Mouse (Mus musculus) frontal cortex, adult 2 months (tissue): ENCODE data around the gene Mmp11. TPM values are rescaled to one million over a fixed set of nuclear protein-coding genes. Genes with fewer than 3 reads are reported as not detected.
"Not testable (repeated sequence)": the region's sequence is repeated elsewhere in the genome, so short reads cannot be mapped to it uniquely, and the experiment has no call there.

Experiments
- DNase-seq, 2 experiments: peaks; one replicate each; pipeline ENCODE4 v3.0.0; 2022; ENCODE audit warnings: low spot score in 1 of 2; ENCODE audit errors: extremely low spot score in 1 of 2
- polyA plus RNA-seq: library from polyadenylated mRNA; depleted of rRNA; stranded (reverse); fragments of >200 nt; gene quantifications from 2 replicates; pipeline ENCODE4 v1.2.3, GENCODE M21; 2012

Mmp11 gene
- polyA plus RNA-seq, 1 experiment, result 2.5 TPM

DNA sequence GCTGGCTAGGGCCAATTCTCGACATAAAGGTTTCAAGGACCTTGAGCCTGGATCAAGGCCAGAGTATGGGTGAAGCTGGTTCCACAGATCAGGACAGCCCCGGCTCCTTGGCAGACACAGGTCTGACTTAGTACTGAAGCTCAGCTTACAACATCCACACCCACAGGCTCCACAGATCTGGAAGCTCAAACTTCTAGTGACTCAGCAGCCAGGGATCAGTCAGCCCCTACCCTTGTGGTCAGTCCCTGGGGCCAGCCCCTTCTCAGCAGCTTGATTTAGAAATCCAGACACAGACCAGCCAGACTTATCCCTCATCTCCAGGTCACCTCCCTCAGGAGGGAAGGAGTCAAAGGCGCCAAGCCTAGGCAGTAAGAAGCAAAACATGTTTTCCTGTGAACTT lies 37.5 kb downstream of the Mmp11 start:
- DNase-seq, result peak in 1 of 2 experiments; percentile 41

DNA sequence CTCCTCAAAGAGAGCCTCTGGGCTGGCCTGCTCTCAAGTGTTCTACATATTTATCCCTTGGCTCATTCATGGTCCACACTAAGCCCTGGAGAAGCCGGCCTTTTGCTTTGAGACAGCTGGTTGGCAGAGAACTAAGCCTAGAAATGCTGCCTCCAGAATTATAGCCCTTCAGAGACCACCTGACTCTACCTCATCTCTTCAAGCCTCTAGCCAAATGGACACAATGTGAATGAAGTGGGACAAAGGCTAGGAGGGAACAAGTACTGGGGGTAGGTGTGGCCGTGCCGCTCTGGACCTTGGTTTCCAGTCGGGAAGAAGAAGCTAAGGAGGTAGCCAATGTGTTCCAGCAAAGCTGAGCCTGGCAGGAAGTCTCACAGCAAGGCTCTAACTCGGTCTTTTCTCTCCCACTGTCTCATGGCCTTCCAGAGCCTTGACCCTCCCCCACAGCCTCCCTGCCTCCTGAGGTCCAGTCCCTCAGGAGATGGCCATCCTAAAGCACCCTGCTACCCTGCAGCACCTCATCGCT lies 38.2 kb downstream of the Mmp11 start:
- no peak for DNase-seq

DNA sequence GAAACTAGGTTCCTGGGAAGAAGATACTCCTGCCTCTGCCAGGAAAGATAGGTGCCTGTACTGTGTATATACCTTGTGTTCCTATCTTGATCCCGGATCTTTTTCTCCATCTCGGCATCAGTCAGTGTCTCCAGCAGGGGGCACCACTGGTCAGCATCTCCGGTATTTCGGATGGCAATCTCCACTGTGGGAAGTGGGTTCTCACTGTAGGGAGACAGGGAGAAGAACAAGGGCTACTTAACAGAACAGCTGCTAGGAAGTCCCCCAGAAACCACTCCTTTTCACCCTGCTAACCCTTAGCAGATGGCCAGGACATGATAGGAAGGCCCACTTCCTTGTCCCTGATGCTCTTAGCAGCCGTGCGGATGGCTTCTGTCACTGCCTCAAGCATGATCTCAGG lies 38.9 kb downstream of the Mmp11 start:
- peak; percentile 42 to 87 for DNase-seq

DNA sequence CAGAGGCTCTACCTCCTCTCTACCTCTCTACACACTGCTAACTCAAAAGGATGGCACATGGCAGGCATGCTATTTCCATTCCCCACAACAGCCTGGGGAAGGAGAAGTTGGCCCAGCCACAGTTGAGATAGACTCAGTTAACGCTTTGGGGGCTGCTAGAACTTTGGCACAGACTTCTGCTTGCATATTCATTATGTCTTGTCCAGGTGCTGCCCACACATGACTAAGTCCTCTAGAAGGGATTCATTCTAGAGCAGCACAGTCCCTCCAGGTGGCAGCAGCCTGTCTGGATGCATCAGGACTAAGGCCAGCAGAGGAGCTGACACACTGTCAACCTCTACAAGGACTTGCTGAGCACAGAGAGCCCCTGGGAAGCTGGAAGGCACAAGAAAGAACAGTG lies 40.1 kb downstream of the Mmp11 start:
- DNase-seq, result peak; percentile 46 to 62

DNA sequence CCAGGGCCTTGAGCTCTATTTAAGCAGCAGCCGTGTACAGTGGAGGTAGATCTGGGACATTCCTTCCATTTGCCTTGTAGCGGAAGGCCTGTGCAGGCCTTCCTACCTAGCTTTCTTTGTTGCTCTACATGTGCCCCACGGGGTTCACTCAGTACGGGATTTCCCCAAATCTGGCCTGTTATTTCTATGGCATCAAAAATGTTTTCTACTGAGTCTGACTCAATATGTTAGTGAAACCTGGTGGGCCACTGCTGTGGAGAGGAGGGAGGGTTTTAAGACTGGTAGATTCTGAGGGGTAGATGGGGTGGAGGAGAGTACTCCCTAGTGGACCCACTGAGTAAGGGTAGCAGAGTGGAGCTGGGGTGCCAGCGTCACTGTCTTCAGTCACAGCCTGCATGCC lies 40.6 kb downstream of the Mmp11 start:
- DNase-seq, result no peak

DNA sequence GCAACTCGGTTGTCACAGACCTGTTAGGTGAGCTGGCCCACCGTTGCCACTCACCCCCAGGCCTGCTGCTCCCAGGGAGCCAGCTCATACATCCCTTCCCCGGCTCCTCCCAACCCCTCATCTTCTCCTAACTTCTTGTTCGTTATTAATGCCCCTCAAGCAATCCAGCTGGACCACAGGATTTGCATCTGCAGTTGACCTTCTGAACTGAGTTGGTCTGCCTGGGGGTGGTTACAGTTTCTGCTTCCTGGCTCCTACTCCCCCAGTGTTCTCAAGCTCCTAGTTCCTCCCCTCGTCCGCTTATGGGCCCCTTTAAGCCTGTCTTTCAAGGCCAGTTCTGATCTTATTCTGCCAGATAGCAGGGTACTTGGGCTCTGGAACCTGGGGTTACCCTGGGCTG lies 41.7 kb downstream of the Mmp11 start:
- DNase-seq, result no peak

DNA sequence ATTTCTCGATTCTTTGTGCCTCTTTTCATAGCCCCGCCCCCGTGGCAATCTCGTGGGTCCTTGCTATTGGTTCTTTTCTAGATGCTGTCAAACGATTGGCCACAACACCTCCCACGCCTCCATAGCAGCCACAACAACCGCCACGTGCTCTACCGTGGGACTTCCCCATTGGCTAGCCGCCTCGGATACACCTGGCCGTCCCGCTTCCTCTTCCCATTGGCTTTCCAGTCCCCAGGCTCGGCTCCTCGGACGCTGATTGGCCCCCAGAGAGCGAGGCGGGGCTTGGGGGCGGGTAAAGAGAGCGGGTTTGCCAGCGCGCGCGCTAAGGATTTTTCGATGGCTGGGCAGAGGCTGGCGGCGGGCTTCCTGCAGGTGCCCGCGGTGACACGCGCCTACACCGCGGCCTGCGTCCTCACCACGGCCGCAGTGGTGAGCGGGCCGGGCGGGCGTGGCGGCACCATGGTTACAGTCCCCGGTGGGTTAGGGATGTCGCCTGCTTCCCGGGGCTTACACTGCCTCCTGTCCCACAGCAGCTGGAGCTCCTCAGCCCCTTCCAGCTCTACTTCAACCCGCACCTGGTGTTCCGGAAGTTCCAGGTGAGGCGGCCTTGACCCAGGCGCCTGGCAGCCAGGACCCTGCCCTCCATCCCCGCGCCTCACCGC lies 43.1 kb downstream of the Mmp11 start, which contains the start of gene Derl3:
Gene Derl3, plus strand, starts transcription at position 325 of the 662 bp plus-strand sequence.
- peak; percentile 97 for DNase-seq

DNA sequence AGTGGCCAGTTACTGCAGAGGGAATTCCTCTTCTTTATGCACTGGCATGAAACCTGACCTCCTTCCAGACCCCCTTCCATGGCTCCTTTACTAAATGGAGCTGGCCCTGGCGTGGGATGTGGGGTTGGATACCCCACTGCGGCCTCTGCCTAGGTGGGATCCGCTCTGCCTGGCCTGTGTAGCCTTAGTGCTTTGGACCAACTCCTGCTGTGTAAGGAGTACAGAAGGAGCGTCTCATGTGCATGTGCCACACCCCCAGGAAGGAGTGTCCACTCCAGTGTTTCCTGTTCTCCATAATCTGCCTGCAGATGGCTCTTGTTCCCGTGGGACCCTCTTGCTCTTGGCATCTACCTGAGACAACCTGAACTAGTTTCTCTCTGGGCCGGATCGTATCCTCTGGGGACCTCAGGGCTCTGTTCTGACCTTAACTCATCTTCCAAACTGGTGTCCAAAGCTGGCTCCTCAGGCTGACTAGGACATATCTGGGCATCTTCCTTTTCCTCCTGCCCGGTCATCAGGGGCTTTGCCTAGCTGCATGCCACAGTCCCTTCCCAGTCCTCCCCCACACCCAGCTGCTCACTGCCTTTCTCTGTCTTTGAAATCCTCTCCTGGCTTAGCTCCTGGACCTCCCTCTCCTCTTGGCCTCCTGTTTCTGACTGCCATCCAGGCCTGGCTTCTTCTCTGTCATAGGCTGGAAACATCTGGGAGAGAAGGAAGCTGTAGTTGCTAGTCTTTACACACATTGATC lies 46.7 kb downstream of the Mmp11 start:
- no peak for DNase-seq

DNA sequence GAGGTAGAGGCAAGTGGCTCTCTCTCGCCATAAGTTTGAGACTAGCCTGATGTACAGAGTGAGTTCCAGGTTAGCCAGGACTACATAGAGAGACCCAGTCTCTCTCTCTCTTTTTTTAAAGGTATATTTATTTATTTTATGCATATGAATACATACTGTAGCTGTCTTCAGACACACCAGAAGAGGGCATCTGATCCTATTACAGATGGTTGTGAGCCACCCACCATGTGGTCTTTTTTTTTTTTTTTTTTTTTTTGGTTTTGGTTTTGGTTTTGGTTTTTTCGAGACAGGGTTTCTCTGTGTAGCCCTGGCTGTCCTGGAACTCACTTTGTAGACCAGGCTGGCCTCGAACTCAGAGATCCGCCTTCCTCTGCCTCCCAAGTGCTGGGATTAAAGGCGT lies 48.8 kb downstream of the Mmp11 start:
- not testable (repeated sequence) for DNase-seq

DNA sequence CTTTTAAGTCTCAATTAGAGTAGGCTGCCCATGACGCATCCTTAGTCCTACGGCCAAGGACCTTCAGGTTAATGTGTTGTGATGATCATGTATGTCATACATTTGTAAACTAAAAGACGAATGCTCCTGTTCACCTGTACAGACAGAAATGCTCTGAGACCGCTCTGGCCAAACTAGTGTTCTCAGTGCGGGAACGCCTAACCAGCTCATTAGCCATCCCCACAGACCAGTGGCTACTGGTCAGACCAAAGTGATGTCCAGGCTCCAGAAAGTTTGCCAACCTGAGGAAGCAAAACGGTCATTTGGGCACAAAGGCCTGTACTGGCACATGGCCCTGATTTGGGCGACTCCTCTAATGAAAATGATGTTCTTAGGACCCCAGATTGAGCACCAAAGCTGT lies 51.6 kb downstream of the Mmp11 start:
- no peak for DNase-seq

DNA sequence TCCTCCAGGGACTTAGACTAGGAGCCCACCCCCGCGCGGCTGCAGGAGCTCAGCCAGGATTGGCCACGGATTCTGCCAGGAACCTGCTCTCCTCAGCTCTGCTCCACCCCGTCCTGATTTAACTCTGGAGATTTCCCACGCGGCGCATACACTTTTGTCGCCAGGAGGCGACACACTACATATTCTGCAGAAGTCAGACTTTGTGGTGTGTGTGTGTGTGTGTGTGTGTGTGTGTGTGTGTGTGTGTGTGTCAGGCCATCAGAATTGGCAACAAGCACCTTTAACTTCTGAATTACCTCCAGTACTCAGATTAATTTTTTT lies 53.1 kb downstream of the Mmp11 start:
- peak; percentile 81 to 91 for DNase-seq

DNA sequence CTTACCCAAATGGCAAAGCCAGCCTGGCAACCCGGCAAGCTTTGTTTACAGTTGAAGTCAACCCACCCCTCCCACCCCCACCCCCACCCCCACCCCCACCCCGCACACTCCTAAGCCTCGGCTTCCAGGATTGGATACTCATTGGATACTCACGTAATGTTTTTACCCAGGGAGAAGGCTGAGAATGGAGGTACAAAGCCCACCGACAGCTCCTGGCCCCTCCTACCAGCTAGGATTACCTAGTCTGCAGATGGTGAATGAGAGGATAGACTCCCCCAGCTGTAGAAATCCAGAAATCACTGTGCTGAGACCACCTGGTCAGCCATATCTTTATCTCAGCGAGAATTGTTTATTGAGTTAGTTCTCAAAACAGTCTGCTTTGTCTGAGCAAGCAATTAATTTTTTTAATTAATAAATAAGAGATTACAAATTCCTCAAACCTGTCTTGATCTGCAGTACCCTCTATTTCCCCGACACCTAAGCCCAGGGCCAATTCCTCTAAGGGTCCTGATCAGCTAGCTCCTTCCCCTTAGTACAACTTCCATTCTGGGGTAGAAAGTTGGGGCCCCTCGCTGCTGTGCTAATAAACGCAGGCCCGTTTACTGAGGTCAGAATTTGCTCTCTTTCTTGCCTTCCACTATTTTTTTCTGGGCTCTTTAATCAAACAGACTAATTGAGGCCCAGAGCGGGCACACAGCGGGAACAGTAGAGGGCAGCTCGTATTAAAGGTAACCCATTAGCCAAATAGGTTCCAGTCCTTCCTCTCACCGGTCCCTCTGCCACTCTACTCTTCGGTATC lies 53.7 kb downstream of the Mmp11 start:
- no peak for DNase-seq

DNA sequence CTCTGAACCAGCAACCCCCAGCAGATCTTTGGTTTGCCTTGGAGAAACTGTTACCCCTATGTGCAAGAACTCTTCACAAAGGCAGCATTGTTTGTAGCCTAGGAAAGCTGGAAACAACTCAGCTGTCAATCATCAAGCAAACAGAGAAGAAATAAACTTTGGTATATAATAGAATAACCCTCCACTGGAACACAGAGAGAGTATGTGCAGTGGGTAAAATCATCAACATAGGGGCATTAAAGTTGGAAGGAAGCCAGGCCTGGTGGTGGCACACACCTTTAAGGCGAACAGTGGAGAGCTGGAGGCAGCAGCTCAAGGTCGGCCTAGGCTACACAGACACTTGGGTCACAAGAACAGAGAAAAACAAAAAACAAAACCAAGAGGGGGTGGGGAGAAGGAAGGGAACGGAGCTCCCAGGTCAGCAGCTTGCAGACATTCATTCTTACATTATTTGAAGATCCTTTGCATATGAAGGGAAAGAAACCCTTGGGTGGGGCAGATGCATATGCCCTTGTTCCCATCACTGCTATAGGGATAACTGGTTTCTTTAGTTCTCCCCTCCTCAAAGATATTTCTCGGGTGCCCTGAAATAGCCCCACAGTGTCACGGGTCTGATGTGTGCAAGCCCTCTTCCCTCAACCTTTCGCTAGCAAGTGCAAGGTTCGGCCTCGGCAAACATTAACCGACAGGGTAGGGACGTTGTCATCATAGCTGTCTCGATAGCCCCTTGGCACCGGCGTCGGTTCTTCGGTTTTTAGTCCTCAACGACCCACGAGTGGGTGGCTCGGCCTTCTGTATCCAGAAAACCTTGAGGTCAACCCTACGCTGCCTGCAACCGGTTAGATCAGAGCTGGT lies 54.5 kb downstream of the Mmp11 start:
- no peak for DNase-seq

DNA sequence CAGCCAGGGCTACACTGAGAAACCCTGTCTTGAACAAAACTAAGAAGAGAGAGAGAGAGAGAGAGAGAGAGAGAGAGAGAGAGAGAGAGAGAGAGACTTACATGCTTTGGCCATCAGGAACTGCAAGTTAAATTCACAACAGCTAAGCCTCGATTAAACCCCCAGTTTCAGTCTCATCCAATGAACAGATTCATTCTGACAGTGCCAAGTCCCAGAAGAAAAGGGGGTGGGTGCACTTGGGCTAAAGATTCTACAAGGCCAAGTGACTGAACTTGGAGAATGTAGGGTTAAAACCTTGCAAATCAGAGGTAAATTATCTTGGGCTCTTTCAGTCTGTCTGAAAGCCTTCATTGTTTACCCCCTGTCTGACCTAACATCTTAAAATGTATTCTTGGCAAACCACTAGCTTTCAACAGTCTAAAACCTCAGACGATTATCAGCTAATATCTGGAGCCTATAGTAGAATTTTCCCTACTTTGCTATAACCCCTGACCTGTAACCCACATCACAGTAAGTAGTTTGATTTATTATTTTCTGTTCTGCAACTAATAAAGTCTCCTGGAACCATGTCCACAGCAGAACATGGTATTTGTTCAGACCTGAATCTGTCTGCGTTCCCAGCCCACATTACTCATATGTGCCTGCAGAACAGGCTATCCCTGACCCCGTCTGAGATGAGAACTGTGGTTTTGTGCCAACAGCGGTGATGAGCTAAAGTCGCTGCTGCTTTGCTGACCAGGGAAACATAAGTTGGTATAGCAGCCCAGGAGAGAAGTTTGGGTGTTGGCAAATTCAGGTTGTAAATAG lies 55.3 kb downstream of the Mmp11 start:
- no peak for DNase-seq

DNA sequence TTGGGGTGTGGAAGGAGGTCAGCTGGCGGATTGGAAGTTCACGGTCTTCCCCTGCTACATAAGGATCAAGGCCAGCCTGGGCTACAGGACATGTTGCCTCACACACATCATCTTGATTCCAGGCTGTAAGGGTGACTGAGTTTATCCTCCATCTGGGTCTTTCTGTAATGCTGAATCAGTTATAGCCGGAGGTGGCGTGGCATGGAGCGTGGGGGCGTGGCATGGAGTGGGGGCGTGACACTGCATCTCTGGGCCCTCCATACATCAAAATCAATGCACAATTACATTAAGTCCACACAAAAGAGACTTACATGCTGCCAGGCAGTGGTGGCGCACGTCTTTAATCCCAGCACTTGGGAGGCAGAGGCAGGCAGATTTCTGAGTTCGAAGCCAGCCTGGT lies 55.9 kb downstream of the Mmp11 start:
- no peak for DNase-seq

DNA sequence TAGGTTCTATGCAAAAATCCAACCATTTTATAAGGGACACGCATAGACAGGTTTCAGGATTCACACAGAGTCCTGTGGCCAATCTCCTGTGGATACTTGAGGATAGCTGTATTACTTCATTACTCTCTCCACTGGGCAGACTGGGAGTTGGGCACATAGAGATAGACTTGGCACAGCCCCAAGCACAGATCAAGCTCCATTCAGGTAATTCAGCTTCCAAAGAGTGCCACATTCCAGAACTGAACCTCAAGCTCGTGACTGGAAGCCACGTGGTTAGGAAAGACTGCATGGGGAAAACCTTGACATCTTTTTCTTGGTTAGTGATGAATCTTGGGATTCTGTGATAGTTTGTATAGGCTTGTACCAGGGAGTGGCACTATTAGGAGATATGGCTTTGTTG lies 57.5 kb downstream of the Mmp11 start:
- no peak for DNase-seq

DNA sequence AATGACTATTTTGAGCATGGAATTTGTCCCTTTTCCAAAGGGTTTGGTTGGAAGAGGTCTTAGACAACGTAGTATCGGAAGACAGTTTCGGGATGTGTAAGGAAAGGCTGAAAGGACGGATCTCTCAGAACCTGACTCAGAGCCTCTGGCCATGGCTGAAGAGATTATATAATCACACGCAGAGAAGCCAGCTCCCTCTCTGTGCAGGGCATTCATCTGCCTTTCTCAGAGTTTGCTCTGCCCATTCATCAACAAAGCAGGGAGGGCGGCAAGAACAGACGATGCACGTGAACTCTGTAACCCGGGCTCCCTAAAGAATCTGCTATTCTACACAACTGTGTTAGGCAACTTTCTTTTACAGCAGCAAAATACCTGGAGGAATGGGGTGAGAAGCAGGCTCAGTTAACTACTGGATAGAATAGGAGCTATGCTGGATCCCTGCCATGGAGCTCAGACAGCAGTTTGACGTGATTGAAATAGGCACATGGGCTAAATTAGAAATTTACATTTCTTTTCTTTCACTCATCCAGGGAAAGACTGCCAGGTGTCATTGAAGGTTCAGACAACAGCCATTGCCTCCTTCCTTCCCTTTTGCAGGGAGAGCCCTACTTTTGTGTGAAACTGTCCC lies 62.6 kb downstream of the Mmp11 start:
- DNase-seq, result no peak
